Mouse (Mus musculus): ENCODE data around the gene Trim37. TPM values are rescaled to one million over a fixed set of nuclear protein-coding genes. Genes with fewer than 3 reads are reported as not detected.

Trim37 gene
- total RNA-seq, 2 experiments from 2014 or later: 3.3 to 3.6 TPM

DNA sequence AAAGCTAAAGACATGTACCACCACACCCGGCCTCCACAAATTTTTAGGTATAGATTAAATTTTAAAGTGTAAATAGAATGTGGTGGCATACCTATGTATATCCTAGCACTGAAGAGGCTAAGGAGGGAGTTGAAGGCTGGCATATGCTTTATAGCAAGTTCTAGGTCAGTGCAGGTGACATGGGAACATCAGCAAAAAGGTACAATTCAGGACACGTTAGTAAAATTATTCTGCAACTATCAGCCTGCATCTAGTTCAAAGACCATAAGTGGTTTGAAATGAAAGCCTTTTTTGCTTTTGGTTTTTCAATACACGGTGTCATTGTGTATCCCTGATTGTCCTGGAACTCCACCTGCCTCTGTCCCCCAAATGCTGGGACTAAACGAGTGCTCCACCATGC, 1.3 kb upstream of the Trim37 start:
- Histone ChIP-seq H3K27ac (no peak overlapping the region), H3K4me3 (no peak overlapping the region)
- no peak for DNase-seq
- intact Hi-C loops (cut with DNase I): loop anchor here (10.0 kb wide), 1 partner anchor 289 kb away; no protein-coding TSS in a partner anchor
- no peak for TF ChIP-seq CTCF (IDR thresholded peaks at IDR 0.05)

GRCm38 (mm10) chr11:87126281-87126823, 525 bp upstream of the Trim37 start:
- no peak for TF ChIP-seq CTCF (IDR thresholded peaks at IDR 0.05)
- DNase-seq: no peak
- Histone ChIP-seq H3K4me3 (peak overlapping the region; percentile 100), H3K27ac (peak overlapping the region; percentile 89)
- intact Hi-C loops (cut with DNase I): loop anchor here (10.0 kb wide), 1 partner anchor 288 kb away; no protein-coding TSS in a partner anchor

GRCm38 (mm10) chr11:87136233-87136632, 9.4 kb downstream of the Trim37 start:
- no peak for TF ChIP-seq CTCF (IDR thresholded peaks at IDR 0.05)
- intact Hi-C loops (cut with DNase I): no loop called here
- Histone ChIP-seq H3K27ac (no peak overlapping the region), H3K4me3 (no peak overlapping the region)
- peak; percentile 32 for DNase-seq

- Histone ChIP-seq H3K4me3 (no peak overlapping the region), H3K27ac (no peak overlapping the region)
- no peak for TF ChIP-seq CTCF (IDR thresholded peaks at IDR 0.05)
- DNase-seq: no peak
- intact Hi-C loops (cut with DNase I): no loop called here
These were observed 31.1 kb downstream of the Trim37 start for GRCm38 (mm10) chr11:87158012-87158411.

DNA sequence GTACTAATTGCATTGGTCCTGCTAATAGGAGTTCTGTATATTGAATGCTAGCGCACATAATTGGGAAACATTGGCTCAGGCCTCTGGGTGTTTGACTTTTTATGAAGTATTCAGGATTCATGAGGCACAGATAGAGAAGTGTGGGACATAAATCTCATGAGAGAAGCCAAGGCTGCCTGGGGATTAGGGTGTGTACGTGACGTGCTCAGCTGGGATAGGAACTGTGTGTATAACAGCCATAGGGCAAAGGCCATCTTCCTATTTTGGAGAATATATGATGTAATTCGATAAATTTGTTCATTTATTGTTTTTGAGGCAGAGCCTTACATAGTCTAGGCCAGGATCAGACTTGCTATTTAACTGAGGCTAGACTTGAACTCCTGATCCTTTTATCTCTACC, 35.8 kb downstream of the Trim37 start:
- intact Hi-C loops (cut with DNase I): no loop called here
- TF ChIP-seq CTCF (IDR thresholded peaks at IDR 0.05): no peak
- H3K27ac ChIP-seq: no peak overlapping the region
- no peak for DNase-seq
- no peak overlapping the region for H3K4me3 ChIP-seq

GRCm38 (mm10) chr11:87163751-87164150, 36.9 kb downstream of the Trim37 start:
- Histone ChIP-seq H3K4me3 (no peak overlapping the region), H3K27ac (no peak overlapping the region)
- intact Hi-C loops (cut with DNase I): no loop called here
- TF ChIP-seq CTCF (IDR thresholded peaks at IDR 0.05): no peak
- DNase-seq: no peak

DNA sequence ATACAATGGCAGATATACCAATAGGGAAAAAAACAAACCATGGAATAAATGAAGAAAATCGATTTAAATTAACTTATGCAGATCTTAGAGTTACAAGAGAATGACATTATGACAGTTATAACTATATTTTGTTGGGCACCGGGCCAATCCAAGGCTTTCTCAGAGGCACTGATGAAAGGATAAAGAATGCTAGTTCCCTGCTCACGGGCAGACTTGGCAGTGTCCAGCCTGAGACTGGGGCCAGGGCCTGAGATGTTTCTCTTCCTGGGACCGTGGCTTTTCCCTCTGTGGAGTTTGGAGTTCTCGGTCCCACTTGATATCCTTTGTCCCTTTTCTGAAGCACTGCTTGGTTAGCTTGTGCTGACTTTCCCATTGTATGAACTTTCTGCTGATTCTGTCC, 46.7 kb downstream of the Trim37 start:
- TF ChIP-seq CTCF (IDR thresholded peaks at IDR 0.05): no peak
- no peak for DNase-seq
- Histone ChIP-seq H3K4me3 (no peak overlapping the region), H3K27ac (no peak overlapping the region)
- intact Hi-C loops (cut with DNase I): no loop called here

- no peak for TF ChIP-seq CTCF (IDR thresholded peaks at IDR 0.05)
- intact Hi-C loops (cut with DNase I): no loop called here
- DNase-seq: no peak
- no peak overlapping the region for H3K4me3 ChIP-seq
- no peak overlapping the region for H3K27ac ChIP-seq
These were observed 48.2 kb downstream of the Trim37 start for GRCm38 (mm10) chr11:87175031-87175430.

DNA sequence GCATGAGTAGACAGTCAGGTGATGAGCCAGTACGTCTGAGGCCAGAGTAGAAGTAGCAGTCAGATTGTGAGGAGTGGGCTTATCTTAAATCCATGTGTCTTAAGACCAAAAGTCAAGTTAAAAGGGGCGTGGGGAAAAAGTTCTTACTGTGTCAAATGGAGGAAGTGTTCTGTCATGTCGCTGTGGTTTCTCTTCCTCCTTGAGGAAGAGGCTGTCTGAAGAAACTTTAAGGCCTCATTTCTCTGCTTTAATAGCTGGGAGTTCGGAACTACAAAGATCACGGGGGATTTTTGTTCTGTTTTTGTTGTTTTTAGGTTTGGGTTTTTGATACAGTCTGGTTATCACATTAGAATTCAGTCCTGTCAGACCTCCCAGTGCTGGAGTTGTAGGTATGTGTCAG, 85.4 kb downstream of the Trim37 start:
- TF ChIP-seq CTCF (IDR thresholded peaks at IDR 0.05): no peak
- intact Hi-C loops (cut with DNase I): no loop called here
- Histone ChIP-seq H3K4me3 (no peak overlapping the region), H3K27ac (no peak overlapping the region)
- no peak for DNase-seq

DNA sequence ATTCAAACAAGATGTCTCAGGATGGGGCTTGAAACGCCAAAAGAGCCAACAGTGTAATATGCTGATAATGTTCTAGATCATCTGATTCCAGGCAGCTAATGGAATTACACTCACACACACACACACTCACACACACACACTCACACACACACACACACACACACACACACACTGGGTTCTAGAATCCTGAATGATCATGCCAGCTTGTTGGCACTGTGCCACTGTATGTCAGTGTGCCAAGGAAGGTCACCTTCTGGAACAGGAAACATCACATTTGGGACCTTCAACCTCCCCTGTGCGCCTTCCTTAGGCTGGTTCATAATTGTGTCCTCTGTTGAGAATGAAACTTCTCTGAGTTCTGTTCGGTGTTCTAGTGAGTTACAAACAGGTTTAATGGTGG, 95.8 kb downstream of the Trim37 start:
- Histone ChIP-seq H3K4me3 (no peak overlapping the region), H3K27ac (no peak overlapping the region)
- no peak for TF ChIP-seq CTCF (IDR thresholded peaks at IDR 0.05)
- no peak for DNase-seq
- intact Hi-C loops (cut with DNase I): no loop called here

GRCm38 (mm10) chr11:87227056-87227455, 100.2 kb downstream of the Trim37 start:
- no peak overlapping the region for H3K4me3 ChIP-seq
- no peak for DNase-seq
- no peak overlapping the region for H3K27ac ChIP-seq
- TF ChIP-seq CTCF (IDR thresholded peaks at IDR 0.05): no peak
- intact Hi-C loops (cut with DNase I): no loop called here

DNA sequence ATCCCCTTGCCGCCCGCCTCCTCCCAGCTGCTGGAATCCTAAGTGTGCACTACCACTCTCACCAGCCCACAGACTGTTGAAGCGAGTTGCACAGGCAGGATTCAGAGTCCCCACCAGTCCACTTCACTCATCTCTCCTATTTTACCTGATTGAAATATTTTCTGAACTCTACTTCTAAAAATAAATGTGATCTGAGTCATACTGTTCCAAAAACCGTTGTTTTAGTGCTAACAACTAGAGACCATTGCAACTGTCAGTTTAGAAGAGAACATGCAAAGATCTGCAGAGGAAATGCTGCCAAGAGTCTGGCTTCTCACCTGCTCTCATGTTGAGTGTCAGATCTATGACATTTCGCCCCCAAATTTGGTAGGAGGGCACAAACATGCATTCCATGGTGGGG, 106.5 kb downstream of the Trim37 start:
- intact Hi-C loops (cut with DNase I): no loop called here
- Histone ChIP-seq H3K27ac (no peak overlapping the region), H3K4me3 (no peak overlapping the region)
- DNase-seq: no peak
- TF ChIP-seq CTCF (IDR thresholded peaks at IDR 0.05): no peak

DNA sequence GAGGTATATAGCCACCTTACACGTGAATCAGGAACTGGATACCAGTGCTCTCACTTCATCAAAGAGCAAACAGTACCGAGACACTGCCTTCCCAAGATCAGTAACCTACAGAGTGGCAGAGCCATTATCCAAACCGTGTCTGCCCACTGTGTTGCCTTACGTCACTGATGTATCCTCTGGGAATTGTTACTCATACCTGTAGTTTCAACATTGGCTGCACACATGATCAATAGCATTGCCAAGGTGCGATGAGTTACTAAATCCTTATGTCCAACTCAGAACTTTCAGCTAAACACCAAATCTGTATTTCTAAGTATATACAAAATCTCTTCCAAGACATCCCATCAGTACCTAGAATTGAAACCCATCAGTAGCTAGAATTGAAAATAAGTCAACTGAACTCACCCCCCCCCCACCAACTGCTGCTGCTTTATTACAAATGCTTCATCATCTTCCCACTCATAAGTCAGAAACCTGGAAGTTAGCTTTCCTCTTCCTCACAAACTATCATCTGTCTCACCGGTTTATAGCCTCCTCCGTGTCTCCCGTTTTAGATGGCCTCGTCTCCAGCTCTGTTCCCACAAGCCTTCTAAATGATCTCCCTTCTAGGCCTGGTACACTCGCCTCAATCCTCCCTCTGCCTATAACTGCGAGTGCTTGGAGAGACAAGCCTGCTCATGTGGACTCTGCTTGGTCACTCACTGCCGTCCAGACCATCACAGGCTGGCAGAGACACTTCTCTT, 108.0 kb downstream of the Trim37 start:
- intact Hi-C loops (cut with DNase I): no loop called here
- no peak for DNase-seq
- TF ChIP-seq CTCF (IDR thresholded peaks at IDR 0.05): no peak
- H3K27ac ChIP-seq: peak overlapping the region; percentile 10; the same call in 1 of the 2 replicates
- H3K4me3 ChIP-seq: no peak overlapping the region

GRCm38 (mm10) chr11:87235486-87235872, 108.6 kb downstream of the Trim37 start:
- no peak for DNase-seq
- no peak for TF ChIP-seq CTCF (IDR thresholded peaks at IDR 0.05)
- Histone ChIP-seq H3K4me3 (no peak overlapping the region), H3K27ac (peak overlapping the region; percentile 10; the same call in 1 of the 2 replicates)
- intact Hi-C loops (cut with DNase I): no loop called here
